Mouse (Mus musculus) C2C12 (cell line): ENCODE data around the gene Ctnnbl1. TPM values are rescaled to one million over a fixed set of nuclear protein-coding genes. Genes with fewer than 3 reads are reported as not detected.

Experiments used
- H3K27me3 ChIP-seq: one replicate; pipeline ENCODE4 v1.6.1; 2011; ENCODE audit not compliant: control insufficient read depth, insufficient read depth, insufficient read length
- H3K36me3 ChIP-seq: one replicate; pipeline ENCODE4 v1.6.1; 2011; ENCODE audit not compliant: control insufficient read depth, insufficient read depth
- H3K4me3 ChIP-seq: one replicate; pipeline ENCODE4 v1.5.1; 2011; ENCODE audit warnings: mild to moderate bottlenecking, control low read depth; ENCODE audit not compliant: poor library complexity, insufficient read depth, severe bottlenecking
- H3K79me2 ChIP-seq: one replicate; pipeline ENCODE4 v1.6.1; 2011; ENCODE audit not compliant: control insufficient read depth, insufficient read depth
- H3K79me3 ChIP-seq: one replicate; pipeline ENCODE4 v1.6.1; 2011; ENCODE audit warnings: low read depth, control low read depth
- H3ac ChIP-seq: one replicate; pipeline ENCODE3; 2011; ENCODE audit warnings: low read depth; ENCODE audit not compliant: control insufficient read depth, insufficient read length
- CEBPB ChIP-seq: IDR thresholded peaks from one replicate; pipeline ENCODE4 v1.6.1; 2011; ENCODE audit warnings: low read depth, mild to moderate bottlenecking, control low read depth, moderate library complexity
- CTCF ChIP-seq: IDR thresholded peaks from one replicate; pipeline ENCODE4 v1.5.1; 2011; ENCODE audit not compliant: control insufficient read depth, insufficient read depth, insufficient read length
- FOSL1 ChIP-seq: IDR thresholded peaks from one replicate; pipeline ENCODE4 v1.8.0; 2011; ENCODE audit warnings: mild to moderate bottlenecking, low read length; ENCODE audit not compliant: poor library complexity, insufficient read depth, severe bottlenecking
- MAX ChIP-seq: IDR thresholded peaks from one replicate; pipeline ENCODE4 v1.6.1; 2011; ENCODE audit warnings: mild to moderate bottlenecking, control low read depth
- MYOD1 ChIP-seq: IDR thresholded peaks from one replicate; pipeline ENCODE4 v1.6.1; 2011; ENCODE audit warnings: low read depth; ENCODE audit not compliant: control insufficient read depth, insufficient read length
- MYOG ChIP-seq: IDR thresholded peaks from one replicate; pipeline ENCODE4 v1.6.1; 2011; ENCODE audit not compliant: control insufficient read depth, insufficient read length; ENCODE audit errors: extremely low read depth
- USF1 ChIP-seq: IDR thresholded peaks from one replicate; pipeline ENCODE4 v1.6.1; 2011; ENCODE audit warnings: low read depth, mild to moderate bottlenecking, control low read depth, moderate library complexity
- polyA plus RNA-seq: library from polyadenylated mRNA; unstranded; fragments of >200 nt; fragmentation: generic; extraction: Trizol; gene quantifications from one replicate; pipeline ENCODE4 v1.2.1, GENCODE M21; 2012; ENCODE audit warnings: missing spikeins

Gene Ctnnbl1
- polyA plus RNA-seq, 1 experiment = 42.0 TPM

DNA sequence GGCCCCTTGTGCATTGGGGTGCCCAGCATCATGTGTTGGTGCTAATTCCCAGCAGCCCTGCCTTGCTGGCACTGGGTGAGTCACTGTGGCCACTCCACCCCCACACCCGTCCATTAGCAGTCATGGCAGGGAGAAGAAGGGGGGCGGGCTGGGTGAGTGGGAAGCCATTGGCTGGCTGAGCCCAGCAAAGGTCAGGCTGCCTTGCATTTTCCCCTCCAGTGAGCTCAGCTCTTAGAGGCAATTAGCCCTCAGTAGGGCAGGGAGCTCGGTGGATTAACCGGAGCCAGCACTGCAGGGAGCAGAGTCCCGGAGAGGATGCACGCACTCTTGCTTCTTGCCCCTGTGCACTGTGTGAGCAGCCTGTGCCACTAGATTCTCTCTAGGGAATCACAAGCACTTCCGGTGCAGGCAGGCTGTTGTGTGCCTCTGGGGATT is 40.9 kb upstream of the Ctnnbl1 start:
- TF ChIP-seq FOSL1 = no peak
- no peak for TF ChIP-seq CTCF
- no peak for TF ChIP-seq MAX
- no peak overlapping the region for H3K4me3 ChIP-seq
- H3K27me3 ChIP-seq = peaks cover 18% of the 10 kb centered on the region
- no peaks in the 10 kb centered on the region for H3K79me2 ChIP-seq
- no peaks in the 10 kb centered on the region for H3K36me3 ChIP-seq
- H3K79me3 ChIP-seq = no peaks in the 10 kb centered on the region
- H3ac ChIP-seq = no peak overlapping the region

DNA sequence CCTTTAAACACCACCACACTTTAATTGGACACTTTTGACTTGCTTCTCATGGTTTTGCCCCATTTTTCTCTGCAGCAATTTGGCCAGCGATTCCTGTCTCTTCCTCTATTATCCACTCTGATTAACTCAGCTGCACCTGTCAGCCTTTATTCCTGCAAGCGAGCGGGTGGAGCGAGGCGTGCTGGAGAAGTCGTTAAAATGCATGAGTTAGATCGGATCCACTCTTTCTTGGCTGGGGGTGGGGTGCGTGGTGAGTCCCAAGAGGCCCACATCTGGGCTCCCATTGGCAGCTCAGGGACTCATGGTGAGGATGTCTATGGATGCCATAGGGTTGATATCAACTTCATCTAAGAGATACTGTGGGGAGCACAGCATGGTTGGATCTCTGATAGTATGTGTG is 34.0 kb upstream of the Ctnnbl1 start:
- no peak for TF ChIP-seq MYOD1
- TF ChIP-seq MYOG = no peak
- TF ChIP-seq MAX = no peak
- no peak for TF ChIP-seq FOSL1
- TF ChIP-seq CEBPB = no peak
- TF ChIP-seq CTCF = no peak
- no peak for TF ChIP-seq USF1
- Histone ChIP-seq H3K79me3 (no peaks in the 10 kb centered on the region), H3K79me2 (no peaks in the 10 kb centered on the region), H3ac (no peak overlapping the region), H3K4me3 (no peak overlapping the region), H3K27me3 (peaks cover 48% of the 10 kb centered on the region), H3K36me3 (no peaks in the 10 kb centered on the region)

DNA sequence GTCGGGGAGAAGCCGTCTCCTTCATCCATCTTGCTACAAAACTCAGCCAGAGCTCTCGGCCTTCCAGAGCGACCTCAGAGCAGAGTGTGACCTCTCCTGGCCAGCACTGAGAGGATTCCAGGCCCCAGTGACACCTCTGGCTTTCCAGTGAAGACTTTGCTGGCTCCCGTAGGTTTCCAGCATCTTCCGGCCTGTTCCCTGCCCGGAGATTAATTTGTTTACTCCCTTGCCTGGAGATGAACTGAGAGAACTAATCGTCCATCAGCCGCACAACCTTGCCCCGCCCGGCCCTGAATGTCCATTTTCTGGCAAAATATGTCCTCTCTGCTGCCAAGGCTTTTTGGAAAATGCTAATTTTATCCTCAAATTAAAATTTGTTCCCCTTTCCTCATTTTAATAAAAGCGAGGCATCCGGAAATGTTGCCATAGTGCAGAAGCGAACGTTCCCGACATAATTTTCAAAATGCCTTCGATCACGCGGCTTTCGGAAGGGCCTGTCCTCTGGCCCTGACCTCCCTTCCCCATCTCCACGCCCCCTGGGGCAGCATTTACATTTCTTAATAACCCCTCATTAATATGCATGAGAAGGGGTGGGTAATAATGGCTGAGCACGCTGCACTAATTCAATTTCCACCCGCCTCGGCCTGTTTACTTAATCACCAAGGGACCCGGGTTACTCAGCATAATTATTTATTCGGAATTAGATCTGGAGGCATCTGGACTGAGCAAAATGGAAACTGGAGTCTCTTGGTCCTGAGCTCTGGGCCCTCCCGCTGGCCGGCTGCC is 32.0 kb upstream of the Ctnnbl1 start:
- Histone ChIP-seq H3ac (no peak overlapping the region), H3K4me3 (no peak overlapping the region), H3K36me3 (no peaks in the 10 kb centered on the region), H3K79me2 (no peaks in the 10 kb centered on the region), H3K27me3 (peaks cover 60% of the 10 kb centered on the region), H3K79me3 (no peaks in the 10 kb centered on the region)
- TF ChIP-seq MAX = no peak
- TF ChIP-seq FOSL1 = no peak
- no peak for TF ChIP-seq MYOG
- no peak for TF ChIP-seq USF1
- TF ChIP-seq CTCF = no peak
- TF ChIP-seq CEBPB = no peak
- no peak for TF ChIP-seq MYOD1

DNA sequence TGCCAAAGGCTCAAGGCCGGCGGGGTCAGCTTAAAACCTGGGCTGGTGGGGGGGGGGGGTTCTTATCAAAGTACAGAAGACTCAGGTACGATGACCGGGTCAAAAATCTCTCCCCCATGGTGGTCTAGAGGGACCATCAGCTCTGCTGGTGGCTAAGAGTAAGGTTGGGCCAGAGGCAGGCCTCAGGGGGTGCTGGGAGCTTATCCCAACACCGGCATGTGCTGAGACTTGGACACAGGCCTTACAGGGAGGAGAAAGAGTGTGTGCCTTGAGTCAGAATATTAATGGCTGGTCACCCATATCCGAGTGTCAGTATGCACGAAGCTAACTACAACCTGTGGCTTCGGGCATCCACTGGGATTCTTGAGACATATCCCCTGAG is 31.4 kb upstream of the Ctnnbl1 start:
- no peak overlapping the region for H3ac ChIP-seq
- H3K4me3 ChIP-seq = no peak overlapping the region
- no peak for TF ChIP-seq FOSL1
- TF ChIP-seq CEBPB = no peak
- TF ChIP-seq CTCF = no peak
- no peak for TF ChIP-seq MAX
- no peak for TF ChIP-seq USF1
- TF ChIP-seq MYOG = no peak
- no peak for TF ChIP-seq MYOD1
- H3K36me3 ChIP-seq = no peaks in the 10 kb centered on the region
- no peaks in the 10 kb centered on the region for H3K79me2 ChIP-seq
- no peaks in the 10 kb centered on the region for H3K79me3 ChIP-seq
- H3K27me3 ChIP-seq = peaks cover 63% of the 10 kb centered on the region

DNA sequence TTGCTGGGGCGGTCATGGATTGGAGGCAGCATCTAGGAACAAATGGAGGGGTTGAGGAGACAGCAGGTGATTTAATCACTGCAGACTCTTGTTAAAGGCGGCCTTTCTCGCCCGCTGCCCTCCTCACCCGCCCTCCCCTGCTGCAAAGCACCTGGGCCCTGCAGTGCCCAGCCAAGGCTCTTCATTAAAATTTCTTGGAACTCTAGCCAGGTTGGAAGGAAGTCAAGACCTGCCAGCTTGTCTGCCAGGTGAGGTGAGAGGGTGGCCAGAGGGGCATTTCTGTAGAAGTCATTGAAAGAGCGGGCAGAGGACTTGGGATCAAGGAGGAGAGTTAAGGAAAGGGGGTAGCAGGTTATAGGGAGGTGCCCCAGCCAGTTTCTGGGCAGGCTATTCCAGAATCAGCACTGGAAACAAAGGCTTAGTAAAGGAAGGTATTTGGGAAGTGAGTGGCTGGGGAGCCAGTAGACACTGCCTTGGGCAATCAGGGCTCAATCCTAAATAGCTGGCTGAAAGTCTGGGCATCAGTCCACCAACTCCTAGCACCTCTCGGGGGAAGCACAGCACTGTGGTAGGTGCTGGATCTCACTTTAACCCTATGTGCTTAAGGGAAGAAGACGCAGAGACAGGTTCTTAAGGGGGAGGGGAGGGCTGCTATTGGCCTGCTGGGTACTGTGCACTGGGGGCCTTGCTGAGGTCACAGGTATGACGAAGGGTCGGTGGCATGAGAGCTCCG is 29.8 kb upstream of the Ctnnbl1 start:
- Histone ChIP-seq H3K4me3 (no peak overlapping the region), H3K79me2 (no peaks in the 10 kb centered on the region), H3K27me3 (peaks cover 63% of the 10 kb centered on the region), H3ac (no peak overlapping the region), H3K36me3 (no peaks in the 10 kb centered on the region), H3K79me3 (no peaks in the 10 kb centered on the region)
- TF ChIP-seq MYOD1 = no peak
- TF ChIP-seq USF1 = no peak

- Histone ChIP-seq H3K36me3 (no peaks in the 10 kb centered on the region), H3K79me3 (no peaks in the 10 kb centered on the region)
- no peak for TF ChIP-seq USF1
- TF ChIP-seq CEBPB = no peak
- no peak for TF ChIP-seq CTCF
- TF ChIP-seq FOSL1 = no peak
- TF ChIP-seq MAX = no peak
- TF ChIP-seq MYOG = no peak
- no peak for TF ChIP-seq MYOD1
Observed at GRCm38 (mm10) chr2:157712677-157713076, 24.5 kb upstream of the Ctnnbl1 start.

More at GRCm38 (mm10) chr2:157712677-157713076, 24.5 kb upstream of the Ctnnbl1 start:
- Histone ChIP-seq H3ac (no peak overlapping the region), H3K79me2 (no peaks in the 10 kb centered on the region), H3K4me3 (no peak overlapping the region), H3K27me3 (peaks cover 44% of the 10 kb centered on the region)
